Mouse (Mus musculus) E14TG2a.4 (cell line): ENCODE measurements around the gene Vegfa.

Source experiments
- CTCF ChIP-seq: conservative IDR thresholded peaks from 2 replicates; pipeline ENCODE4 v1.5.1; 2014; ENCODE audit warnings: low read length
- POU5F1 ChIP-seq: IDR thresholded peaks from 2 replicates; pipeline ENCODE4 v1.6.1; 2014; ENCODE audit warnings: low read length, borderline replicate concordance

DNA sequence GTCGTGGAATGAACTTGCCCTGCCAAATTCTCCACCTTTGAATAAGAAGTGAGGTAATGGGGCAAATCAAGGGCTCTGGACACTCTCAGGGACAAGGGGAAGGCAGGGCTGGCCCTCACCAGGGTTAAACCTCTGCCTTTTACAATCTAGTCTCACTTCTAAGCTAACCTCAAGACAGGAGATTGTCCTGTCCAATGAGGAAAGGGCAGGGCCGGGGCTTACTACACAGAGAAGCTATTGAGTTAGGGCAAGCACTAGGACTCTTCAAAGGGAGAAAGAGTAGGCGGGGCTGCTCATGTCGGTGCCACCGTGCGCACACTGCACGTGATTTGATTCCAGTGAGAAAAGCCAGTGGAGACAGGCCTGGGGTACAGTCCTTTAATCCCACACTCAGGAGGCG, 62.6 kb downstream of the Vegfa start:
- TF ChIP-seq CTCF (no peak), POU5F1 (no peak)
